Mouse (Mus musculus) erythroblast, embryonic 14.5 days (primary cell): ENCODE results near the gene Hlcs.

ENCODE experiments used
- GATA1 ChIP-seq: IDR thresholded peaks from 2 replicates; pipeline ENCODE4 v1.6.1; 2012; ENCODE audit warnings: low read length, inconsistent platforms, mixed read lengths
- TAL1 ChIP-seq: IDR thresholded peaks from 3 replicates; pipeline ENCODE4 v1.6.1; 2012; ENCODE audit warnings: low read length, inconsistent platforms, mixed read lengths

GRCm38 (mm10) chr16:94312663-94313228 is 625 bp downstream of the Hlcs start:
- TF ChIP-seq GATA1: no peak
- no peak for TF ChIP-seq TAL1
